Mouse (Mus musculus): ENCODE data around the gene Obscn.

DNA sequence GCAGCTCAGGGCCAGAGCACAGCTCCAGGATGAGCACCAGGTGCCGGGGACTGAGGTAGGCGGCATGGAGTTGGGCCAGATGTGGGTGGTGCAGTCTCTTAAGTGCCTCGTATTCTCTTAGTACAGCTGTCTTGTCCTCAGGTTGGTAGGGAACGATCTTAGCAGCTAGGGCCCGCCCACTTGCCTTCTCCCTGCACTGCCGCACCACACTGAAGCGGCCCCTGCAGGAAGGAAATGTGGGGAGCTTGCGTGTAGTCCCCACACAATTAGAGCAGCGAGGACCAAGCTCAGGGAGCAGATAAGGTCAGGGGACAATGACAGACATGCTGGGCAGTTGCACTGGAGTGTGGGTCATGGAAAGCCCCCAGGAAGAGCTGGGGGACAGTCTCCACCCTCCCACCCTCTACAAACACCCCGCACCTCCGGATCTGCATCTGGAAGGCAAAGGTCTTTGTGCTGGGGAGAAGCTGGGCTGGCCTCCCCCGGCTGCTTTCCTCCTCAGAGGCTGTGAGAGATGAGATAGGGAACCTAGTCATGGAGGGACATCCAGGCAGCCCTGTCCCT, 140.3 kb downstream of the Obscn start:
- TF ChIP-seq POLR2A (IDR thresholded peaks at IDR 0.05; ENCODE audit: insufficient read depth, low read depth, low read length) (no peak), CTCF (IDR thresholded peaks at IDR 0.05; ENCODE audit: insufficient read depth, low read depth, low read length) (no peak)

All from olfactory bulb, adult 2 months (tissue).